Mouse (Mus musculus) mesoderm, embryonic 11.5 days (tissue): ENCODE measurements around the gene Kctd12.

Experiments used
- DNase-seq: peaks from one replicate; pipeline ENCODE4 v3.0.0-alpha.2; 2012; ENCODE audit warnings: low read depth, low spot score

Gene Kctd12

DNA sequence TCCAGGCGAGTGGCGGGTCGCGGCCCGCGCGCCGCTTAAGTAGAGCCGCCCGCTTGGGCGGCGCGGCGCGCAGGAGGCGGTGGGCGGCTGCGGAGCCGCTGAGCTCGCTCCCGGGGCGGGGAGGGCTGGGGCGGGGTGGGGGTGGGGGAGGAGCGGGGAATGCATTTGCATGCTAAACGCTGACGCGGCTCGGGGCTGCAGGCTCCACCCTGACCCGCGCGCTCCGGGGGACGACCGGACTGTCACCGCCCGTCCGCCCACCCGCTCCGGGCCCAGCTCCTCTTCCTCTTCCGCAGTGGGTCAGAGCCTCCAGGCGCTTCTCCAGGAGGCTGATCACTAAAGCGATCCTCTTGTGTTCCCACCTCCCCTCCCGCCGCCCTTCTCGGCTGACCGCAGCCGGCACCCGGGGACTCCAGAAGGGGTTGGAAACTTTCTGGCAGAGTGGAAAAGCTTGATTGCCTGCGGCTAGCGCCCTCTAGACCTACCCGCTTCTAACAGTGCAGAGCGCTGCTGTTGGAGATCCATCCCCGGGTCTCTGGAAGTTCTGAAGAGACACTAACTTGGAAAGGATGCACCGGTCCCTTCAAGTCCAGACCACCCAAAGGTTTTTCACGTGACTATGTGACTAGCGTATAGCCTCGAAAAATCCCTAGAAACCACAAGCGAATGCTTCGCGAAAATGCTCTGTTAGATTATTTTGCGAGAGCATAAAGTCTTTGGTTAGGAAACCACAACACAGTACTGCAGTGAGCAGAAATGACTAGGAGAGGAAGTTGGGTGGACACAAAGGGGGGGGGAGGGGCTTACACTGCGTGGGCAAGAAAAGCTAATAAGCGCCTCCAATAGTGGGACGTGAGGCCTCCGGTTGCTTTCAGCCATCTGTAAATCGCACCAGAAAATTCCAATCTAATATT, at the start of gene Kctd12:
TSS of gene Kctd12 (minus strand) at position 11 of the 914 bp plus-strand sequence.
- peak; percentile 84 for DNase-seq

DNA sequence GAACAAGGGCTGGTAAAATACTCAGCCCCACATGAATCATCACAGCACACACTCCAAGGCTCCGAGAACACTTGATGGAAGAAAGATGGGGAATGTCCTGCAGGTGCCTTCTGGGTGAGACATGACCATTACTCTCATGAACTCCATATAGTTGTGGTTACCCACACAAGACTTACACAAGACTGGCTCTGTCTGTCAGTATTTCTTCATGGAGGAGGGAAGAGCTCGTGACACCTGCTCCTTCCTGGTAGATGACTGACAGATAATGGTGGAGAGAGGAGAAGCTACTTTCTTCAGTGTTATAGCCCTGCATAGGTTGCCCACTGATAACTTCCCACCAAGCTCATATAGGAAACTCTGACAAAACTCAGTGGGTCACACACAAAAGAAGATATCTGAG, 46.8 kb upstream of the Kctd12 start:
- DNase-seq = no peak

- DNase-seq = no peak
Observed at GRCm38 (mm10) chr14:103020046-103020445, 37.6 kb upstream of the Kctd12 start.

GRCm38 (mm10) chr14:103017009-103017408, 34.6 kb upstream of the Kctd12 start:
- DNase-seq = no peak

DNA sequence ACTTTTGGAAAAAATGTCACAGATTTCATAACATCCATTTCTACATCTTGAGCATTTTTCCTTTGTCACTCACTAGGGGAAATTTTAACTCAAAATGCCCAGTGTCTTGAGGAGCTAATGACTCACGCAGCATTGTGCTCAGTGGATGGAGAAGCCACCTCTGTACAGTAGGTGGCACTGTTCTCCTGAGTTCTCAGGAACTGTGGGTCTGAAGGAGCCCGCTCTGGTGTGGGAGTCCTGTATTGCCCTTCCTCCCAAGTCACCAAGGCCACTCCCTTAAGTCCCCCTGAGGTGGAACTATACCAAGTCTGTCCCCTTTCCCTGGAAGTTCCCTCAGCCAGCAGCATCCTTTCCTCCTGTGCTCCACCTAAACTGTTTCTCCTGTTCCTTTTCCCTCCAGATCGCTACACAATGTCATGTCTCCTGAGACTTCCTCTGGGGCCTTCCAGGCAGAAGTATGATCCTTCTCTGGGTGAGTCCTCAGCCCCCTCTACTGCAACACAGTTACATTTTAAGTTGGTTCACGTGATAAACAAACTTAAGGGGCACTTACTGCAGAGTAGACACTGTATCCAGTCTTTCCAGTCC, 30.2 kb upstream of the Kctd12 start:
- DNase-seq = peak; percentile 81

DNA sequence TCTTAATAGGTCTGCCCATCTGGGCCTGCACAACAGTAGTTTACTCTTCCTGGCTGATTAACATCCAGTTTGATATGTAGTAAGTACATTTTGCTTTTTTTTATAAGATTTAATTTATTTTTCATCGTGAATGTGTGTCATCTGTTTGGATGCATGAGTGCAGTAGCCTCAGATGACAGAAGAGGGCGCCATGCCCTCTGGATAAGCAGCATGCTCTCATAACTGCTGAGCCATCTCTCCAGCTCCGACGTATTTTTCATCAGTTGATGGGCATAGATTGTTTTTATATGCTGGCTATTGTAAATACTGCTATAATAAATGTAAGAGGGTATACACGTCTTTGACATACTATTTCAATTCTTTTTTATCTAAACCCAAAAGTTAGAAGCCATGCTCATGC, 29.3 kb upstream of the Kctd12 start:
- DNase-seq = peak; percentile 34

DNA sequence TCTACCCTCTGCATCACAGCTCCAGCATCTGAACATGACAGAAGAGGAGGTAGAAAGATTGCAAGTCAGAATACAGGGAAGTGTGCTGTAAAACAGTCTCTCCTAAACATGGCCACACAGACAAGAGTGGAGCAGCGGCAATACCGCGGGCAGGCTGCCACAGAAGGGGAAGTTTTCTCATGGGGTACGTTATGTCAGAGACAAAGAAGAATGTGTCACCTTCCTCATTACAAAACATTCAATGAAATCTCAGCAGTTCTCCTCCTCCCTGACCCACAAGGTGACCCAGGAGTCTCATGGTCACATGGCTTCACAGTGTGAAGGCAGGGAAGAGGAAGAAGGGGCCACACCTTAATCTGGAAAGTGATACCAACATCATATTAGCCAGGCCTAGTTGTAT, 25.3 kb upstream of the Kctd12 start:
- DNase-seq = no peak

GRCm38 (mm10) chr14:102994662-102995561, 12.5 kb upstream of the Kctd12 start:
- peak; percentile 85 for DNase-seq

- no peak for DNase-seq
Observed at GRCm38 (mm10) chr14:102990765-102991164, 8.3 kb upstream of the Kctd12 start.

- DNase-seq = peak; percentile 34
Observed at GRCm38 (mm10) chr14:102989866-102990265, 7.4 kb upstream of the Kctd12 start.

- no peak for DNase-seq
Observed at GRCm38 (mm10) chr14:102989254-102989653, 6.8 kb upstream of the Kctd12 start.

DNA sequence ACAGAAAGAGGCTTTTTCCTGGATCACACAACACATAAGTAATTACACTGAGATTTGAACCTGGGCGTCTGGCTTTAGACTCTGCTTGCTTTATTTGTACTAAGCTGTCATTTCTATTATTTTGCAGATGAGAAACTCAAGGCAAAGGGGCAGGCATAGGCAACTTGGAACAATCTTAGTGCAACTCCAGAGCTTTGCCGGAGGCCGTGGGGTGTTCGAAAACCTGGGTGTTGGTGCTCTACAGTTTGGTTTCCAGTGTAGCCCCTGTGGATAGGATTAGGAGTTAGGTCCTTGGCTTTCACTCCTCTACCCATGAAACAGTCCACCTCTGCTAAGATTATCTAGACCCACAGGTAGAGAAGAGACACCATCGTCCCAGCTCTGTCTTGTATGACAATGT, 5.2 kb upstream of the Kctd12 start:
- no peak for DNase-seq

DNA sequence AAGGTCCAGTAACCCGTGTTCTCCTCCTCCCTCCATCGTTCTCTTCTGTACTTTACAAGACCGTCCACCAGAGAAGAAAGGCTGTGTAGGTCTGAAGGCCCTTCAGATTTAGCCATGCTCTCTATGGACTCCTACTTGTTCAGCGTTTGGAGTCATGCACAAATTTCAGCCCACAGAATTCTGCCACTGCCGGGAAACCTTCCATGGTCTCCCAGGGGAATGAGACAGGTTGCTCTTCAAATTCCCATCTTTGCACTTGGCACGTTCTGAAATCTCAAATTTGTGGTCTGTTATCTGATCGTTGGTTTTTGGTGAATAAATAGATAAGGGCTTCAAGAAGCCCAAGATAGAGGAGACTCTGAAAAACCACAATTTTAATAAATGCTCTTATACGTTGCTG, 1.2 kb upstream of the Kctd12 start:
- no peak for DNase-seq

DNA sequence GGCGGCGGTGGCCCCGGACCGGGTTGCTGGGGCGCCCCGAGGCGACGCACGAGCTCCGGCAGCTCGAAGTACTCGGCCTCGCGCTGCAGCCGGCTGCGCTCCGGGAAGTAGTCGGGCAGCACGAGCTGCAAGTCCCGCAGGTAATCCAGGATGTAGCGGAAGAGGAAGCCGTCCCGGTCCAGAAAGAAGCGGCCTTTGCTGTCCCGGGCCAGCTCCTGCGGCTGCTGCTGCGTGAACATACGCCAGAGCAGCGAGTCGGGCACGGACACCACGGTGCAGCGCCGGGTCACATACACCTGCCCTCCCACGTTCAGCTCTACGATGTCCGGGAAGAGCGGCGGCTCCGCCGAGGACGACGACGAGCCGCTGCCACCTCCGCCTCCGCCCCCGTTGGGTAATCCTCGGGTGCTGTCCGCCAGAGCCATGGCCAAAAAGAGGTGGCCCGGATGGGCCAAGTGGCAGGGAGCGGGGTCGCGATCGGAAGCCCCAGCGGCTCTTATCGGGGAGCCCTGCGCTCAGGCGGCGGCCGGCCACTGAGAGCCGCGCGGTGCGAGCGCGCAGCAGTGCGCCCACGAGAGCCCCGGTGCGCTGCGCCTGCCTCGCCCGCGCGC, 316 bp downstream of the Kctd12 start:
- no peak for DNase-seq

DNA sequence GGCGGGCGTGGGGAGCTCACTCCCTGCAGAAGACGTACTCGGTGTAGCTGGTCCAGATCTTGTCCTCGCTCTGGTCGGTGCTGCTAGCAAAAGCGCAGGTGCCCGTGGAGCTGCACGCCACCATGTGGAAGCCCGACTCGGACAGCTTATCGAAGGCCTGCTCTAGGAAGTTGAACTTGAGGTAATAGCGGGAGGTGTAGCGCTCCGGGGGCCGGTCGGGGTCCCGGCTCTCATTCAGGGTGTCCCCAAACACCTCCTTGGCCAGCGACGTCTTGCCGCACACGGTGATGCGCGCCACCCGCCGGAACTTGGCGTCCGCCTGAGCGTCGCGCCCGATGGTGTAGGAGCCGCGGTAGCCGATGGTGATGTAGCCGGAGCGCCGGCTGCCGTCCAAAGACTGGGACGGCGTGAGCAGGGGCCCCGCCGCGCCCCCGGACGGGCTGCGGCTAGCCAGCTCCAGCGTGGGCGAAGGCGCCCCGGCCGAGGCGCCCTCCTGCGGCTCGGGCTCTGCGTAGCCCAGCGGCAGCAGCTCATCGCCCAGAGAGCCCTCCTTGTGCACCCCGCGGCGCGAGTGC, 909 bp downstream of the Kctd12 start:
- peak; percentile 51 for DNase-seq

DNA sequence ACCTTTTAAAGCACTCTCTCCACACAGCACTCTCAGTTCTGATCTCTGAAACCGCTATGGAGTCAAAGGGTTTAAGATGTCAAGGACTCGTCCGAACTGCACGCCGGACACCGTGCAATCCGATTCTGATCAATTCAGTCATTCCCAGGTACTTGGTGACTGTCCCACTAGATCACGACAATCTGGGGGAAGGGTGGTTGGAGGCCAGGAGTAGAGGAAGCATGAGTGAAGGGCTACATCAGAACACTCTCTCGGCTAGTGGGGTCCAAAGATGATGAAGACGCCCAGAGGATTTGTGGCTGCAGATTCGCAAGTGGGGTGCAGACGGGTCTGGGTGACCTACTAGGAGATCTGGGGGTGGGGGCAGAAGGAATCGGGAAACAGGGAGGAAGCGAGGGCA, 1.5 kb downstream of the Kctd12 start:
- peak; percentile 11 for DNase-seq

DNA sequence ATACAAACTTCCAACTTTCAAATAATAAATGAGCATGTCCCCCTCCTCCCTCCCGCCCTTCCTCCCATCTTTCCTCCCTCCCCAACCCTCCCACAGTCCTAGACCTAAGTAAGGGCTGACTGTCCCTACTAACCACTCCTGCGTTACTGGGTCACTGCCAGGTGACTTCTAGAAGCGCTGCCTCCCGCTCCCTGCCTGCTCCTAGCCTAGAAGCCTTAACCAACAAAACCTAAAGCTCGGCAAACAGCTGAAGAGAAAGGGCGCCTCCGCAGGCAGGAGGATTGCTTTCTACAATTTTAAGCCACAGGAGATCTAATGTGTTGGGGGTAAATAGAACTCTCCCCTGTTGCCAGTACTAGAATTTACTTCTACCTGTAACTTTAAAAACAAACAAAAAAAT, 2.0 kb downstream of the Kctd12 start:
- peak; percentile 23 for DNase-seq

GRCm38 (mm10) chr14:102979831-102980230, 2.6 kb downstream of the Kctd12 start:
- DNase-seq = no peak

GRCm38 (mm10) chr14:102975865-102976264, 6.6 kb downstream of the Kctd12 start:
- no peak for DNase-seq

DNA sequence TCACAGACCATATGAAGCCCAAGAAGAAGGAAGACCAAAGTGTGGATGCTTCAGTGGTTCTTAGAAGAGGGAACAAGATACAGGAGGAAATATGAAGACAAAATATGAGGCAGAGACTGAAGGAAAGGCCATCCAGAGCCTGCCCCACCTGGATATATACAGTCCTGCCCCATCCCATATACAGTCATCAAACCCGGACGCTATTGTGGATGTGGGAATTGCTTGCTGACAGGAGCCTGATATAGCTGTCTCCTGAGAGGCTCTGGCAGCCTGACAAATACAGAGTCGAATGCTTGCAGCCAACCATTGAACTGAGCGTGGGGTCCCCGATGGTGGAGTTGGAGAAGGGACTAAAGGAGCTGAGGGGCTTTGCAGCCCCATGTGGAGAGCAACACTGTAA, 13.6 kb downstream of the Kctd12 start:
- no peak for DNase-seq

DNA sequence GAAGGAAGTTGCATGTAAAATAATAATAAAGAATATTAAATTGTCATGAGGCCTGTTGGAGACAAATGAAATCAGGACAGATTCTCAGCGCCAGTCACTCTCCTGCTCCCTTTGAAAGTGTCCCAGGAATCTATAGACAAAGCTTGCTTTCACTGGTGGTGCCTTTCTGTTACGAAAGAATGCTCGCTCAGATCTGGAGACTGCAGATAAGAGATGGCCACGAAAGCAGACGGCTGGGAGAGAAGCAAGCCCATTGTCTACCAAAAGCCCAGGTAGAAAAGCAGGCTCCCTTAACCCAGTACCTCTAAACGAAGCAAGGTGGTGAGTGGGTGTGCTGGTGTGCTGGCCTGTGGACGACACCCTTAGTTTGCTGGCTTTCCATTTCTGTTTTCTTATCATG, 16.2 kb downstream of the Kctd12 start:
- DNase-seq = no peak
